Mouse (Mus musculus): ENCODE results near the gene Adipor2. TPM values are rescaled to one million over a fixed set of nuclear protein-coding genes. Genes with fewer than 3 reads are reported as not detected.

The Adipor2 gene
- total RNA-seq, 1 experiment = 59.4 TPM

DNA sequence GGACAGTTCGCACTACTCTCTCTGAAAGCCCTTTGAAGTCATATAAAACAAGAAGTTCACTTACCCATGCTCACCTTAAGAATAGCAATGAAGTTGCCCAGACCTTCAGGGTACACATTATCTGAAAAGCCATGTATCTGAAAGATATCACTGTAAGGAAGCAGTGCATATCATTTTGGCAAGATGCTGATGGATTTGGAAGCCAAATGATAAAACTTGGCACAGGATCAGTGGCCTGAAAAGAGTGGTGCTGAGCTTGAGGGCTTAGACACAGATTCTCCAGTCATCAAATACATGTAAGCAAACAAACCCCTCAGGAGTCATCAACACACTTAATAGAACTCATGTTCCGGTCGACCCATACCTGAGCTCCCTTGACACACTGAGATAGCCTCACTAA is 16.9 kb downstream of the Adipor2 start:
- DNase-seq (ENCODE audit: low read depth, low spot score) = no peak
- TF ChIP-seq CHD2 (IDR thresholded peaks at IDR 0.05; ENCODE audit: low read depth, low read length) (no peak), ZNF384 (IDR thresholded peaks at IDR 0.05; ENCODE audit: low read depth, low read length) (no peak), MAFK (IDR thresholded peaks at IDR 0.05; ENCODE audit: insufficient read depth, low read depth, low read length) (no peak)
- Histone ChIP-seq H3K36me3 (ENCODE audit: control insufficient read depth, insufficient read depth, low read length, poor library complexity, severe bottlenecking) (peaks cover 15% of the 10 kb centered on the region), H3K4me1 (ENCODE audit: control insufficient read depth in 2 of 2, insufficient read depth in 2 of 2, low read length in 2 of 2, poor library complexity in 1 of 2) (peaks cover 0 to 7% of the 10 kb centered on the region in 2 experiments; a peak in 2 of 4 replicates), H3K9ac (ENCODE audit: insufficient read depth, low read depth, low read length, poor library complexity, severe bottlenecking) (no peak overlapping the region), H3K9me3 (ENCODE audit: control insufficient read depth, insufficient read depth, low read depth, low read length) (no peaks in the 10 kb centered on the region), H3K4me3 (ENCODE audit: insufficient read depth in 1 of 2, low read depth in 1 of 2, low read length in 2 of 2, poor library complexity in 1 of 2, severe bottlenecking in 1 of 2) (no peak overlapping the region), H3K27ac (ENCODE audit: insufficient read depth, low read depth, low read length, poor library complexity, severe bottlenecking) (no peak overlapping the region)
- in situ Hi-C loops (cut with MboI; ENCODE audit: low sequenced_read_pairs in 2 of 2, unreplicated experiment in 2 of 2) = no loop called here

DNA sequence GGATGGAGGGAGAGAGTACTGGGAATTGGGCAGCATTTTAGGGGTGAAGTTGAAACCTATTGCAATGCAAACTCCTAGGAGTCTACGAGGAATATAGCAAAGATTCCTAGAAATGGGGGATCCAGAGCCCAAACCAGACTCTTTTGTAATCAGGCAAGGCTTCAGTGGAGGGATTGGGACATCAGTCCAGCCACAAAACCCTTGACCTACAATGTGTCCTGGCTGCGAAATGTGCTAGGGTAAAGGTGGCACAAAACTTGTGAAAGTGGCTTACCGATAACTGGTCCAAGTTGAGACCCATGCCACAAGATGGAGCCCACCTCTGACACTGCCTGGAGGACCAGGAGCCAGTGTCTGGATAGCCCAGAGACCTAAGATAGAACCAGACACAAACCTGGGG is 18.1 kb downstream of the Adipor2 start:
- Histone ChIP-seq H3K9me3 (ENCODE audit: control insufficient read depth, insufficient read depth, low read depth, low read length) (no peaks in the 10 kb centered on the region), H3K4me1 (ENCODE audit: control insufficient read depth in 2 of 2, insufficient read depth in 2 of 2, low read length in 2 of 2, poor library complexity in 1 of 2) (peaks cover 0 to 7% of the 10 kb centered on the region in 2 experiments; a peak in 2 of 4 replicates), H3K4me3 (ENCODE audit: insufficient read depth in 1 of 2, low read depth in 1 of 2, low read length in 2 of 2, poor library complexity in 1 of 2, severe bottlenecking in 1 of 2) (no peak overlapping the region), H3K36me3 (ENCODE audit: control insufficient read depth, insufficient read depth, low read length, poor library complexity, severe bottlenecking) (peaks cover 13% of the 10 kb centered on the region), H3K9ac (ENCODE audit: insufficient read depth, low read depth, low read length, poor library complexity, severe bottlenecking) (no peak overlapping the region), H3K27ac (ENCODE audit: insufficient read depth, low read depth, low read length, poor library complexity, severe bottlenecking) (no peak overlapping the region)
- DNase-seq (ENCODE audit: low read depth, low spot score) = no peak
- in situ Hi-C loops (cut with MboI; ENCODE audit: low sequenced_read_pairs in 2 of 2, unreplicated experiment in 2 of 2) = no loop called here
- TF ChIP-seq ZNF384 (IDR thresholded peaks at IDR 0.05; ENCODE audit: low read depth, low read length) (no peak), CHD2 (IDR thresholded peaks at IDR 0.05; ENCODE audit: low read depth, low read length) (no peak), HCFC1 (IDR thresholded peaks at IDR 0.05; ENCODE audit: borderline replicate concordance, insufficient read depth, low read length) (no peak), ZC3H11A (IDR thresholded peaks at IDR 0.05; ENCODE audit: borderline replicate concordance, low read depth, low read length) (no peak)

DNA sequence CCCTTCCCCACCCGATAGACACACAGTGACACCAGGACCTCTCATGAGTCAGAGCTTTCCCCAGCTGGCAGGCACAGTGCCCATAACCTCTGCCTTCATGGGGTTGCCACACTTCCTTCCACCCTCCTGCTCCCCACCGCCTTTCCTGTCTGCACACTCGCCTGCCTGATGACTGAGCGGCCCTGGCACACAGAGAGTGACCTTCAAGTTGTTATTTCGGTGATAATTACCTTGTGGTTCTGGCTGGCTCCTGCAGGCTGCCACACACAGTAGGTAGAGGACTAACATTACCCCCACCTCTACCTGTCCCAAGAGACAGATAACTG is 21.2 kb downstream of the Adipor2 start:
- Histone ChIP-seq H3K9me3 (ENCODE audit: control insufficient read depth, insufficient read depth, low read depth, low read length) (no peaks in the 10 kb centered on the region), H3K9ac (ENCODE audit: insufficient read depth, low read depth, low read length, poor library complexity, severe bottlenecking) (no peak overlapping the region), H3K27ac (ENCODE audit: insufficient read depth, low read depth, low read length, poor library complexity, severe bottlenecking) (no peak overlapping the region), H3K4me1 (ENCODE audit: control insufficient read depth in 2 of 2, insufficient read depth in 2 of 2, low read length in 2 of 2, poor library complexity in 1 of 2) (peaks cover 0 to 2% of the 10 kb centered on the region in 2 experiments; a peak in 1 of 4 replicates), H3K4me3 (ENCODE audit: insufficient read depth in 1 of 2, low read depth in 1 of 2, low read length in 2 of 2, poor library complexity in 1 of 2, severe bottlenecking in 1 of 2) (no peak overlapping the region), H3K36me3 (ENCODE audit: control insufficient read depth, insufficient read depth, low read length, poor library complexity, severe bottlenecking) (peaks cover 6% of the 10 kb centered on the region)
- in situ Hi-C loops (cut with MboI; ENCODE audit: low sequenced_read_pairs in 2 of 2, unreplicated experiment in 2 of 2) = no loop called here
- TF ChIP-seq ZC3H11A (IDR thresholded peaks at IDR 0.05; ENCODE audit: borderline replicate concordance, low read depth, low read length) (no peak), MAFK (IDR thresholded peaks at IDR 0.05; ENCODE audit: insufficient read depth, low read depth, low read length) (no peak), CHD2 (IDR thresholded peaks at IDR 0.05; ENCODE audit: low read depth, low read length) (no peak)
- DNase-seq (ENCODE audit: low read depth, low spot score) = no peak

- no peak for DNase-seq (ENCODE audit: low read depth, low spot score)
- no peaks in the 10 kb centered on the region for H3K9me3 ChIP-seq (ENCODE audit: control insufficient read depth, insufficient read depth, low read depth, low read length)
- H3K27ac ChIP-seq (ENCODE audit: insufficient read depth, low read depth, low read length, poor library complexity, severe bottlenecking) = no peak overlapping the region
- TF ChIP-seq MAFK (IDR thresholded peaks at IDR 0.05; ENCODE audit: insufficient read depth, low read depth, low read length) (no peak), ZNF384 (IDR thresholded peaks at IDR 0.05; ENCODE audit: low read depth, low read length) (0 out of 2 replicates have a peak, but pooled peaks have one; percentile 50)
- in situ Hi-C loops (cut with MboI; ENCODE audit: low sequenced_read_pairs in 2 of 2, unreplicated experiment in 2 of 2) = no loop called here
- H3K4me3 ChIP-seq (ENCODE audit: insufficient read depth in 1 of 2, low read depth in 1 of 2, low read length in 2 of 2, poor library complexity in 1 of 2, severe bottlenecking in 1 of 2) = no peak overlapping the region
- peaks cover 6% of the 10 kb centered on the region for H3K36me3 ChIP-seq (ENCODE audit: control insufficient read depth, insufficient read depth, low read length, poor library complexity, severe bottlenecking)
- H3K4me1 ChIP-seq (ENCODE audit: control insufficient read depth in 2 of 2, insufficient read depth in 2 of 2, low read length in 2 of 2, poor library complexity in 1 of 2) = peaks cover 0 to 2% of the 10 kb centered on the region in 2 experiments; a peak in 1 of 4 replicates
- H3K9ac ChIP-seq (ENCODE audit: insufficient read depth, low read depth, low read length, poor library complexity, severe bottlenecking) = no peak overlapping the region
These were observed 21.8 kb downstream of the Adipor2 start for GRCm38 (mm10) chr6:119395421-119396308.

DNA sequence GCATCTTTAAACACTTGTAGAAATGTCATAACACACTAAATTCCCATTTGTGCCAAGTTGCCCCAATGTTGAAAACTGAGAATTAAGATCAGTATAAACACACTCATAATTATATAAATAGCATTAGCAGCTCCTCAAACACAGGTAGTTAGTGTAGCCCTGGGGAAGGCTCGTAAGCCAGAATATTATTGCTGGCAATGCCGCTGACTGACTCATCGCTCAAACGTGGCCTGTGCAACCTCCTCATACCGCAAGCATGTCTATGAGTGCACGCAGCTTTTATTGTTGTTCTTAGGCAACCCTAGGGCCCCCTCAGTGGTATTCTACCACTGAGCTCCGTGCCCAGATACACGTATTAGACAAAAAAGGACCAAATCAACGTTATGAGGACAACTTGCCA is 24.7 kb downstream of the Adipor2 start:
- Histone ChIP-seq H3K36me3 (ENCODE audit: control insufficient read depth, insufficient read depth, low read length, poor library complexity, severe bottlenecking) (peaks cover 6% of the 10 kb centered on the region), H3K4me1 (ENCODE audit: control insufficient read depth in 2 of 2, insufficient read depth in 2 of 2, low read length in 2 of 2, poor library complexity in 1 of 2) (peaks cover 0 to 2% of the 10 kb centered on the region in 2 experiments; a peak in 1 of 4 replicates), H3K4me3 (ENCODE audit: insufficient read depth in 1 of 2, low read depth in 1 of 2, low read length in 2 of 2, poor library complexity in 1 of 2, severe bottlenecking in 1 of 2) (no peak overlapping the region), H3K27ac (ENCODE audit: insufficient read depth, low read depth, low read length, poor library complexity, severe bottlenecking) (no peak overlapping the region), H3K9ac (ENCODE audit: insufficient read depth, low read depth, low read length, poor library complexity, severe bottlenecking) (no peak overlapping the region), H3K9me3 (ENCODE audit: control insufficient read depth, insufficient read depth, low read depth, low read length) (no peaks in the 10 kb centered on the region)
- TF ChIP-seq ZC3H11A (IDR thresholded peaks at IDR 0.05; ENCODE audit: borderline replicate concordance, low read depth, low read length) = no peak
- TF ChIP-seq MAFK (IDR thresholded peaks at IDR 0.05; ENCODE audit: insufficient read depth, low read depth, low read length) = no peak
- TF ChIP-seq CHD2 (IDR thresholded peaks at IDR 0.05; ENCODE audit: low read depth, low read length) = no peak
- TF ChIP-seq HCFC1 (IDR thresholded peaks at IDR 0.05; ENCODE audit: borderline replicate concordance, insufficient read depth, low read length) = no peak
- no peak for TF ChIP-seq ZNF384 (IDR thresholded peaks at IDR 0.05; ENCODE audit: low read depth, low read length)
- DNase-seq (ENCODE audit: low read depth, low spot score) = no peak
- in situ Hi-C loops (cut with MboI; ENCODE audit: low sequenced_read_pairs in 2 of 2, unreplicated experiment in 2 of 2) = no loop called here
